Mouse (Mus musculus): ENCODE data around the gene Tatdn3. TPM values are rescaled to one million over a fixed set of nuclear protein-coding genes. Genes with fewer than 3 reads are reported as not detected.

Tatdn3 gene
- total and polyA plus RNA-seq, 2 experiments: 9.4 to 16.3 TPM

GRCm38 (mm10) chr1:191102730-191103370 is 40.1 kb upstream of the Tatdn3 start:
- Histone ChIP-seq H3K27ac (replicated peaks; ENCODE audit: insufficient read depth, low read depth, low read length) (no peak overlapping the region), H3K27me3 (ENCODE audit: control insufficient read depth, insufficient read depth, low read length) (peaks cover 7% of the 10 kb centered on the region; the same call in 1 of the 2 replicates), H3K9ac (ENCODE audit: low read depth, low read length) (no peak overlapping the region), H3K4me1 (ENCODE audit: control insufficient read depth, insufficient read depth, low read length) (no peaks in the 10 kb centered on the region), H3K36me3 (ENCODE audit: control insufficient read depth, insufficient read depth, low read length) (no peaks in the 10 kb centered on the region), H3K4me3 (ENCODE audit: insufficient read depth, low read depth, low read length) (no peak overlapping the region), H3K79me2 (ENCODE audit: control insufficient read depth, insufficient read depth, low read length) (no peaks in the 10 kb centered on the region)
- TF ChIP-seq POLR2A (IDR thresholded peaks at IDR 0.05; ENCODE audit: extremely low read depth, insufficient read depth, low read length): no peak
- no peak for TF ChIP-seq CTCF (IDR thresholded peaks at IDR 0.05; ENCODE audit: low read depth, low read length)
- DNase-seq (ENCODE audit: extremely low read depth, low read depth, low spot score): no peak
- WGBS: 88% methylated on average over 15 of the region's 15 CpGs

DNA sequence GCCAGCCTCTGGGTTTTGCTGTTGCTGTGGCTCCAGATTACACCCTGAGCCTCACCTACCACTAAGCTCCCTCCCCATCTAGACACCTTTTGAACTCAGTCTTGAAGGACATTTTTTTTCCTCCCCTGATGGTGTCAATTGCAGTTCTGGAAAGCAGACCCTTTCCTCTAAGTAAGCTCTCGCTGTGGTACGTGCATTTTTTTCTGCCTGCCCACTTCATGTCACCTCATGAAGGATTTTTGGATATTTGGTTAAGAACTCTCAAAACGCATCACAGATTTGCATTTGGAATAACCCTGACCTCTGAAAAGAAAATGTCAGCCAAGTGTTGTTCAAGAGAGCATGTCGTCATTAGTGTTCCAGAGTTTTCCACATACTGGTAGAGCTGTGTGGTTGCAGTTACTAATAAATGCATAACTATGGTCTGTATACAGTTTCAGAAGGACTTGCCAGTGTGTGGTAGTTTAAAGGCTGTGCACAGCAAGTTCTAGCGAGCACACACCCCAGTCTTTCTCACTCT is 37.1 kb upstream of the Tatdn3 start:
- TF ChIP-seq CTCF (IDR thresholded peaks at IDR 0.05; ENCODE audit: low read depth, low read length): no peak
- no peak for TF ChIP-seq POLR2A (IDR thresholded peaks at IDR 0.05; ENCODE audit: extremely low read depth, insufficient read depth, low read length)
- no peaks in the 10 kb centered on the region for H3K36me3 ChIP-seq (ENCODE audit: control insufficient read depth, insufficient read depth, low read length)
- no peak for DNase-seq (ENCODE audit: extremely low read depth, low read depth, low spot score)
- no peak overlapping the region for H3K9ac ChIP-seq (ENCODE audit: low read depth, low read length)
- H3K27ac ChIP-seq (replicated peaks; ENCODE audit: insufficient read depth, low read depth, low read length): no peak overlapping the region
- 63% methylated on average over 5 of the region's 5 CpGs for WGBS
- no peak overlapping the region for H3K4me3 ChIP-seq (ENCODE audit: insufficient read depth, low read depth, low read length)
- H3K4me1 ChIP-seq (ENCODE audit: control insufficient read depth, insufficient read depth, low read length): no peaks in the 10 kb centered on the region
- no peaks in the 10 kb centered on the region for H3K79me2 ChIP-seq (ENCODE audit: control insufficient read depth, insufficient read depth, low read length)
- peaks cover 9% of the 10 kb centered on the region; the same call in 1 of the 2 replicates for H3K27me3 ChIP-seq (ENCODE audit: control insufficient read depth, insufficient read depth, low read length)

GRCm38 (mm10) chr1:191099114-191099513 is 36.4 kb upstream of the Tatdn3 start:
- Histone ChIP-seq H3K27ac (replicated peaks; ENCODE audit: insufficient read depth, low read depth, low read length) (no peak overlapping the region), H3K4me1 (ENCODE audit: control insufficient read depth, insufficient read depth, low read length) (no peaks in the 10 kb centered on the region), H3K36me3 (ENCODE audit: control insufficient read depth, insufficient read depth, low read length) (no peaks in the 10 kb centered on the region), H3K27me3 (ENCODE audit: control insufficient read depth, insufficient read depth, low read length) (peaks cover 9% of the 10 kb centered on the region; the same call in 1 of the 2 replicates), H3K79me2 (ENCODE audit: control insufficient read depth, insufficient read depth, low read length) (no peaks in the 10 kb centered on the region), H3K9ac (ENCODE audit: low read depth, low read length) (no peak overlapping the region), H3K4me3 (ENCODE audit: insufficient read depth, low read depth, low read length) (no peak overlapping the region)
- WGBS: 41% methylated on average over 5 of the region's 5 CpGs
- DNase-seq (ENCODE audit: extremely low read depth, low read depth, low spot score): no peak
- no peak for TF ChIP-seq POLR2A (IDR thresholded peaks at IDR 0.05; ENCODE audit: extremely low read depth, insufficient read depth, low read length)
- TF ChIP-seq CTCF (IDR thresholded peaks at IDR 0.05; ENCODE audit: low read depth, low read length): no peak

- WGBS: 2% methylated on average over 83 of the region's 95 CpGs
Measured at GRCm38 (mm10) chr1:191097802-191098747, 35.3 kb upstream of the Tatdn3 start, which contains the start of gene Batf3. Gene Batf3, plus strand, starts transcription at chr1:191097847.

GRCm38 (mm10) chr1:191096871-191097681 is 34.3 kb upstream of the Tatdn3 start:
- WGBS: 41% methylated on average over 14 of the region's 14 CpGs
- TF ChIP-seq CTCF (IDR thresholded peaks at IDR 0.05; ENCODE audit: low read depth, low read length): no peak
- TF ChIP-seq POLR2A (IDR thresholded peaks at IDR 0.05; ENCODE audit: extremely low read depth, insufficient read depth, low read length): no peak
- H3K4me1 ChIP-seq (ENCODE audit: control insufficient read depth, insufficient read depth, low read length): no peaks in the 10 kb centered on the region
- no peak overlapping the region for H3K4me3 ChIP-seq (ENCODE audit: insufficient read depth, low read depth, low read length)
- no peaks in the 10 kb centered on the region for H3K79me2 ChIP-seq (ENCODE audit: control insufficient read depth, insufficient read depth, low read length)
- no peaks in the 10 kb centered on the region for H3K36me3 ChIP-seq (ENCODE audit: control insufficient read depth, insufficient read depth, low read length)
- H3K9ac ChIP-seq (ENCODE audit: low read depth, low read length): no peak overlapping the region
- peaks cover 9% of the 10 kb centered on the region; the same call in 1 of the 2 replicates for H3K27me3 ChIP-seq (ENCODE audit: control insufficient read depth, insufficient read depth, low read length)
- no peak for DNase-seq (ENCODE audit: extremely low read depth, low read depth, low spot score)
- H3K27ac ChIP-seq (replicated peaks; ENCODE audit: insufficient read depth, low read depth, low read length): no peak overlapping the region

More at GRCm38 (mm10) chr1:191097802-191098747, 35.3 kb upstream of the Tatdn3 start, which contains the start of gene Batf3:
- TF ChIP-seq POLR2A (IDR thresholded peaks at IDR 0.05; ENCODE audit: extremely low read depth, insufficient read depth, low read length) (no peak), CTCF (IDR thresholded peaks at IDR 0.05; ENCODE audit: low read depth, low read length) (0 out of 2 replicates have a peak, but pooled peaks have one; percentile 7)
- Histone ChIP-seq H3K9ac (ENCODE audit: low read depth, low read length) (peak within 1 kb of the TSS; percentile 87), H3K27me3 (ENCODE audit: control insufficient read depth, insufficient read depth, low read length) (peaks cover 9% of the 10 kb centered on the region; the same call in 1 of the 2 replicates), H3K4me1 (ENCODE audit: control insufficient read depth, insufficient read depth, low read length) (no peaks in the 10 kb centered on the region), H3K27ac (replicated peaks; ENCODE audit: insufficient read depth, low read depth, low read length) (no peak within 1 kb of the TSS; the same call in 1 of the 2 replicates), H3K79me2 (ENCODE audit: control insufficient read depth, insufficient read depth, low read length) (no peaks in the 10 kb centered on the region), H3K36me3 (ENCODE audit: control insufficient read depth, insufficient read depth, low read length) (no peaks in the 10 kb centered on the region), H3K4me3 (ENCODE audit: insufficient read depth, low read depth, low read length) (peak within 1 kb of the TSS; percentile 91)
- no peak for DNase-seq (ENCODE audit: extremely low read depth, low read depth, low spot score)

All from liver, adult 2 months (tissue).